Mouse (Mus musculus) gastrocnemius, postnatal 14 days (tissue): Measurements from ENCODE around the gene Kcnk6. TPM values are rescaled to one million over a fixed set of nuclear protein-coding genes. Genes with fewer than 3 reads are reported as not detected.
A peak's percentile ranks its signal among the peaks of the same experiment; 100 is the strongest.
"Not testable (repeated sequence)": the region's sequence is repeated elsewhere in the genome, so short reads cannot be mapped to it uniquely, and the experiment has no call there.

Experiments used
- DNase-seq: peaks from one replicate; pipeline ENCODE4 v3.0.0; 2021; ENCODE audit warnings: mixed read lengths
- intact Hi-C: fragments of 180-260 bp; cut with DNase I; formaldehyde crosslinking; loops from one replicate; pipeline ENCODE4 v1.15.1; 2025; ENCODE audit warnings: low total_unique reads
- total RNA-seq, 2 experiments: library from RNA; stranded (reverse); gene quantifications; 2 replicates each; pipeline ENCODE4 v1.2.3; 2021

Gene Kcnk6
- total RNA-seq, 2 experiments from 2014 or later, result 2.2 to 2.6 TPM

- intact Hi-C loops, result no loop called here
- no peak for DNase-seq
Observed at GRCm38 (mm10) chr7:29248261-29248841, 16.0 kb upstream of the Kcnk6 start, which contains the start of gene 2200002D01Rik. TSS of gene 2200002D01Rik (minus strand) at chr7:29248466.

DNA sequence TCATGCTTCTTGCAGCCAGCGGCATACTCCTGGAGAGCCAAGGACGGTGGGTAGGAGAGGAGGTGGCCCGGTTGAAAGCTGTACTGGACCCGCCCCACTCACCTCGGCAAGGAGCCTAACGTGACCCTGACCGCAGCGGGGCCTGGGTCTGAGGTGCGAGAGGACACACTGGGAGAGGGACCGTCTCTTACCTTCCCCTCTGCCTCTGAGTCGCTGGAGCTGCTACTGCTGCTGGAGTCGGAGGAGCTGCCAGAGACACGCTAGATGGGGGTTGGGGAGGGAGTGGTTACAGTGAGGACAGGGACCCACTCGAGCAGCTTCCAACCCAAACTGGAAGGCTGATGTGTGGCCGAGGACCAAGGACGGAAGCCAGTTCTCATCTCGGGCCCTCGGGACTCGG, 15.4 kb upstream of the Kcnk6 start:
- intact Hi-C loops, result loop anchor here (2.0 kb wide), 1 partner anchor 47 kb away; no protein-coding TSS in a partner anchor
- no peak for DNase-seq

DNA sequence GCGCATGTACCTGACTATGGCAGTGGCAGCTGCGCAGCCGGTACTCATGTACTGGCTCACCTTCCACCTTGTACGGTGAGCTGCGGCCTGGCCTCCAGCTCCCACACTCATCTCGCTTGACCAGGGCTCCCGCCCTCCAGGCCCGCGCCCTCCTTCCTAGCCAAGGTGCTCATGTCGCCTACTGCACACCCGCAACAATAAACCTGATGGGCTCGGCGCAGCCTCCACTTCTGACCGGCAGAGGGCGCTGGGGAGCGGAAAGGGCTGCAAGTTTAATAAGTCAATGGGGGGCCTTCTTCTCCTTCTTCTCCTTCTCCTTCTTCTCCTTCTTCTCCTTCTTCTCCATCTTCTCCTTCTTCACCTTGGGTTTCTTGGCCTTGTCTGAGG, 15.0 kb upstream of the Kcnk6 start:
- DNase-seq, result peak; percentile 78
- intact Hi-C loops, result loop anchor here (2.0 kb wide), 1 partner anchor 47 kb away; no protein-coding TSS in a partner anchor

GRCm38 (mm10) chr7:29246619-29247313, 14.5 kb upstream of the Kcnk6 start:
- intact Hi-C loops, result loop anchor here (2.0 kb wide), 1 partner anchor 48 kb away; no protein-coding TSS in a partner anchor

GRCm38 (mm10) chr7:29246015-29246414, 13.7 kb upstream of the Kcnk6 start:
- no peak for DNase-seq
- intact Hi-C loops, result loop anchor here (2.0 kb wide), 1 partner anchor 49 kb away; no protein-coding TSS in a partner anchor

More at GRCm38 (mm10) chr7:29246619-29247313, 14.5 kb upstream of the Kcnk6 start:
- DNase-seq, result no peak

DNA sequence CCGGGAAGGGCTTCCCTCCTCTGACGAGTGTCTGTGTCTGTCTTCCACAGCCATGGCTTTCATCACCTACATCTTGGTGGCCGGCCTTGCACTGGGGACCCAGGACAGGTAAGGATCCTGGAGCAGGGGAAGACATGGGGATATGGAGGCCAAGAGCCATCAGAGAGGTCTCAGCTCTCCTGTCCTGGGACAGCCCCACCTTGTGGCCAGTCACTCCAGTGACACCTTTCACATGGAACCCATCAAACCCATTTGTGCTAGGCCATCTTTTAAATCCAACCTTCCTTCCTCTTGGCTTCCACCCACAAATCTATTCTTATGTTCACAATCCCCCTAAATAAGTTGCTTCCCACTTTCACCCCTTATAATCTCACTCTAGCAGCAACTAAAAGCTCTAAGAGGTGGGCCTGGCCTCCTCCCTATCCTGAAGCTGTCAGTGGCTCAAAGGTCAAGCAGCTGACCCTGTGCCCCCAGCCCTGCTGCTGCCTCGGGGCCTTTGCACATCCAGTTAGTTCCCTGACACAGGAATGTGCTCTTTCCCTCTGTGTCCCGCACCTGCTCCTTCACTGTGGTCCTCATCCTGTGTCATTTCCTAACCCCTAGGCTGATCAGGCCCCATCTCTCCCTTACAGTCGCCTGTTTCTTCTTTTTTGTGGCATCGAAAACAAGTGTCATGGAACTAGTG, 12.6 kb upstream of the Kcnk6 start:
- intact Hi-C loops, result loop anchor here (5.0 kb wide), 1 partner anchor 63 kb away; the partner anchor contains the start of gene Psmd8
- no peak for DNase-seq

DNA sequence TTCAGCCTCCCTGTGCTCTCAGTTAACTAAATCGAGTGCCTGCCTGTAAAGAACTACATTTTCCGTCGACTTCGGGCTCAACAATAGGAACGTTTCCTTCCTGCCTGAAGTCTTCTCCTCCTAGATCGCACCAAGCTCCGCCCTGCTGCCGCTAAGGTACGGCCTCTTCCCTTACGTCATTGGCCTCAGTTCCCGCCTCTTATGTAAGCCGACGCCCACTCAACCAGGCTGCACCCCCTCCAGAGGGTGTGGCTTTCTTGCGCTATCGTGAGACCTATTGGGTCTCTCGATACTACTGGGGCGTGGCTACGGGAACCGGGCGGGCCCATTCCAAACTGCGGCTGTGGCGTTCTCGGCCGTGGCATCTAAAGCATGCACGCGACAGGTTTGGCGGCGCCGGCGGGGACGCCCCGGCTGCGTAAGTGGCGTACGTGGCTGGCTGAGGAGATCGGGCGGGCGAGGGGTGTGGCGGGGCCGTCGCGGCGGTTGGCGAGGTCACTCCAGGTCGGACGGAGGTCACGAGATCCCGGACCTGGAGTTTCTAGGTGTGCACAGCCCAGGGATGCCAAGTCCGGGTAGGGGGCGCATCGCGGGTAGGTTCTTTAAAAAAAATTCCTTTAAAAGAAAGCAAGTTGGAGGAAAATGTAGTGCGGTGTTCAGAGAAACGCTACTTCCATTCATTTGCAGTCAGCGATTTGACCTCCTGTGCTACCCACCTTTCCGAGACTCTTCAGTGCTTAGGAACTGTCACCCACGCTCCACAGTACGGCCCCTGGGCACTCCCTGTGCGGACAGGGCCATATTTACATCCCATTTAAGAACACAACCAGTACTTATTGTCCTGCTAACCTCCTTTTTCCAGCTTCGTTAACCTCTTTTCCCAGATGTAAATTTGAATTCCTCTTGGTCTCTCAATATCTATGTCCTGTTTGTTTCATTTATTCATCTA, 6.0 kb upstream of the Kcnk6 start, which contains the start of gene Yif1b:
TSS of gene Yif1b (plus strand) at position 311 of the 949 bp plus-strand sequence.
- intact Hi-C loops, result no loop called here
- DNase-seq, result peak; percentile 98

DNA sequence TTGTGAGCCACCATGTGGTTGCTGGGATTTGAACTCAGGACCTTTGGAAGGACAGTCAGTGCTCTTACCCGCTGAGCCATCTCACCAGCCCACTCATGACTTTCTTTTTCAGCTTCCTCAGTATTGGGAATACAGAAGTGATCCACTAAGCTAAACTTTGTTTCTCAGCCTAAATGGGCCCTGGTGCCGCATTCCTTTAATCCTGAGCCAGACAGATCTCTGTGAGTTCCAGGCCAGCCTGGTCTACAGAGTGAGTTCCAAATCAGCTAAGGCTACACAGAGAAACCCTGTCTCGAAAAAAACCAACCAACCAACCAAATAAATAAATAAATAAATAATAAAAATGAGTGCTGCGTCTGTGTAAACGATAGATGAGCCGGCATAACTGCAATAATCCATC, 5.3 kb upstream of the Kcnk6 start:
- DNase-seq, intact Hi-C loops: not testable (repeated sequence)

DNA sequence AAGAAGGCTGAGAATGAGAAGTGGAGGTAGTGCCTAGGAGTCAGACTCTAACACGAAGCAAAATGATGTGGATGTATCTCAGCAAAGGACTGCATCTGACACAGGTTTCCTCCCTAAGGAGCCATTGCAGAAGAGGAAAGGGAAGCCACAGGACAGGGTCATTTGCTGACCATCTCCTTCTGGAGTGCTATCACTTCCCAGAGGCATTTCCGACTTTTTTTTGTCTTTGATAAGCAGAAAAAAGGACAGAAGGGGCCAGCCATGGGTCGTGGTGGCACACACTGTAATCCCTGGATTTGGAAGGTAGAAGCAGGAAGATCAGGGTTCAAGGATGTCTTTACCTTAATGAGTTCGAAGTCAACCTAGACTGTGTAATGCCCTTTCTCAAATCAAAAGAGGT, 4.3 kb upstream of the Kcnk6 start:
- intact Hi-C loops, result no loop called here
- DNase-seq, result no peak

DNA sequence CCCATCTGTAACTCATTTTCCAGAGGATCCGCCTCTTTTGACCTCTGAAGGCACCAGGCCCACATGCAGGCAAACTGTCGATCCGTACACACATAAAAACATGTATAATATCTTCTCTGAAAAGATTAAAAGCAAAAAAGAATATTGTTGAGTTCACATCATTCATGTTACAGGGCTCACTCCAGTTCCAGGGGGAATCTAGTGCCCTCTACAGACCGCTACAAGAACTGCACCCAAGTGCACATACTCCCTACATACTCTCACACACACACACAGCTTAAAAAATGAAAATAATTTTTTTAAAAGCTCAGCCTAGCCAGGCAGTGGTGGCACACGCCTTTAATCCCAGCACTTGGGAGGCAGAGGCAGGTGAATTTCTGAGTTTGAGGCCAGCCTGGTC, 2.3 kb upstream of the Kcnk6 start:
- DNase-seq, result no peak
- intact Hi-C loops, result loop anchor here (5.0 kb wide), 1 partner anchor 102 kb away; the partner anchor contains the start of gene Rasgrp4

GRCm38 (mm10) chr7:29233745-29234144, 1.4 kb upstream of the Kcnk6 start:
- intact Hi-C loops, result loop anchor here (5.0 kb wide), 1 partner anchor 101 kb away; the partner anchor contains the start of gene Rasgrp4
- DNase-seq, result no peak

- DNase-seq, result no peak
- intact Hi-C loops, result loop anchor here (5.0 kb wide), 1 partner anchor 99 kb away; the partner anchor contains the start of gene Rasgrp4
Observed at GRCm38 (mm10) chr7:29231517-29231916, 798 bp downstream of the Kcnk6 start.

- intact Hi-C loops, result loop anchor here (5.0 kb wide), 1 partner anchor 98 kb away; the partner anchor contains the start of gene Rasgrp4
Observed at GRCm38 (mm10) chr7:29230560-29230959, 1.8 kb downstream of the Kcnk6 start.

DNA sequence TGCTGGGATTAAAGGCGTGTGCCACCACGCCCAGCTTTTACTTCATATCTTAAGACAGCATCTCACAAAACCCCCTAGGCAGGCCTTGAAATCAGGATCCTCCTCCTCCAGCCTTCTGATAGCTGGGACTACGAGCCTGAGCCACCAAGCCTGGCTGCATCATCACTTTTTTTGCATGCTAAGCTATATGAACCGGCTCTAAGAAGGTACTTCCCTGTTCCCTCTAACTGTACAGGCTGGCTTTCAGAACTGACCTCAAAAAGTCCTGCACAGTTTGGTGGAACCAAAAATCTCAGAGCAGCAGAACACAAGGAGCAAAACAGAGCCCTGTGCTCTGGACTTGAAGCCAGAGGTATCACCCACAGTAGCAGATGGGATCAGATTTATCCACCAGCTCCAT, 4.1 kb downstream of the Kcnk6 start:
- no peak for DNase-seq
- intact Hi-C loops, result no loop called here

More at GRCm38 (mm10) chr7:29230560-29230959, 1.8 kb downstream of the Kcnk6 start:
- DNase-seq, result no peak

DNA sequence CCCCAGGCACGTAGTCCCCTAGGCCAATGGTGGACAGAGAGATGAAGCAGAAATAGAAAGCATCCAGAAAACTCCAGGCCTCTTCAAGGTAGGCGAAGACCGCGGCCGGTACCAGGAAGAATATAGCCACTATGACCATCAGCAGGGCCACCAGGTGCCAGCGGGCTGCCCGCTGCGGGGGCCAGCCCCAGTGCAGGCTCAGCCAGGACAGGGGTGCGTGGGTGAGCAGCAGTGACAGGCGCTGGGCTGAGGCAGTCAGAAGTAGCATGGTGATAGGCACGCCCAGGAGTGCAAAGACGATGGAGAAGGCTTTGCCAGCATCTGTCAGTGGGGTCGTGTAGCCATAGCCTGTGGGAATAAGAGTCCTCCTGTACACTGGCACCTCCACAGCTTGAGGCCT, 6.8 kb downstream of the Kcnk6 start:
- intact Hi-C loops, result no loop called here
- DNase-seq, result no peak

GRCm38 (mm10) chr7:29224756-29225394, 7.4 kb downstream of the Kcnk6 start:
- DNase-seq, result no peak
- intact Hi-C loops, result no loop called here

DNA sequence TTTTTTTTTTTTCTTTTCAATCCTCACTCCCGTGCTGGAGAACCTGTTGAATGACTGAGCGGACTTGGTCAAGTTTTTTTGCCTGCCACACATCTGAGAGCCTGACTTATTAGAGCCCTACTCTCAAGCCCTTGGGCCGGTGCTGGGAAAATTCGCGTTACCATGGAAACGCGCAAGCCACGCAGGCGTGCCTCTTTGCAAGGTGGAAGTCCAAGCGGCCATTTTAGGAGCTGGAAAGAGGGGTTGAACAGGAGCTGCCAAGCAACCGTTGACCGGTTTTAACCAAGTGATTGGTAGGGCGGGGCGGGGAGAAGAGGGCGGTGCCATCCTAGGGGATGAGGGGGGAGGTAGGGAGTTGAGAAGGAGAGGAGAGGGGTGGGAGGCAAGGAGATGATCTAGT, 17.5 kb downstream of the Kcnk6 start:
- DNase-seq, result no peak
- intact Hi-C loops, result no loop called here

- intact Hi-C loops, result no loop called here
- DNase-seq, result no peak
Observed at GRCm38 (mm10) chr7:29214236-29214635, 18.1 kb downstream of the Kcnk6 start.
